Mouse (Mus musculus): ENCODE results near the gene Padi2.

Padi2 gene

DNA sequence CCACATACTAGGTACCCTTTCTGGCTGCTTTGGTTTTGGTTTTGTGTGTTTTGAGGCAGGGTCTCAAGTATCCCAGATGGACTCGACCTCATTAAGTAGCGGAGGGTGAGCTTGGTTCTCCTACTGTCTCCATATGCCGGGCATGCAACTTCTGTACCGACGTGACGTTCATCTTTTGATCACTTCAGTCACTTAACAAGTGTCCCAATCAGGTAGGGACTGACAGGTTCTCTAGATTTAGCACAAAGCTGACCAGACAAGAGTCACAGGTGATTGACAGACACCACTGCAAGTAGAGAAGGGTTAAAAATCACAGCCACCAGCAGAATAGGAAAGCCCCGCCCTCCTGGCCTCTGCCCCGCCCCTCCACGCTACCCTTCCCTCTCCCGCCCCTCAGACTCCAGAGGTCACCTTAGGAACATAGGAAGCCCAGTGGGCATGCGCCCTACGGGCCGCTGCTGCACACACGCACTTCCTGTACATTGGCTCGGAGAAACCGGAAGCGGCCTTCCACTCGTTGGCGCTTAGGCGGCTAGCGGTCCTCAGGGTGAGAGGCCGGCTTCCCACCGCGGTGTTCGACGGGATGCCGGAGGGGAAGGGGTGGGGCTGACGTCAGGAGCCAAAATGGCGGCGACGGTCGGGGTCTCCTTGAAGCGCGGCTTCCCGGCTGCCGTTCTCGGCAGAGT lies 54.8 kb downstream of the Padi2 start, which contains the start of gene Sdhb:
Gene Sdhb, plus strand, starts transcription at position 423 of the 686 bp plus-strand sequence.
- DNase-seq: peak; percentile 95 to 97

DNA sequence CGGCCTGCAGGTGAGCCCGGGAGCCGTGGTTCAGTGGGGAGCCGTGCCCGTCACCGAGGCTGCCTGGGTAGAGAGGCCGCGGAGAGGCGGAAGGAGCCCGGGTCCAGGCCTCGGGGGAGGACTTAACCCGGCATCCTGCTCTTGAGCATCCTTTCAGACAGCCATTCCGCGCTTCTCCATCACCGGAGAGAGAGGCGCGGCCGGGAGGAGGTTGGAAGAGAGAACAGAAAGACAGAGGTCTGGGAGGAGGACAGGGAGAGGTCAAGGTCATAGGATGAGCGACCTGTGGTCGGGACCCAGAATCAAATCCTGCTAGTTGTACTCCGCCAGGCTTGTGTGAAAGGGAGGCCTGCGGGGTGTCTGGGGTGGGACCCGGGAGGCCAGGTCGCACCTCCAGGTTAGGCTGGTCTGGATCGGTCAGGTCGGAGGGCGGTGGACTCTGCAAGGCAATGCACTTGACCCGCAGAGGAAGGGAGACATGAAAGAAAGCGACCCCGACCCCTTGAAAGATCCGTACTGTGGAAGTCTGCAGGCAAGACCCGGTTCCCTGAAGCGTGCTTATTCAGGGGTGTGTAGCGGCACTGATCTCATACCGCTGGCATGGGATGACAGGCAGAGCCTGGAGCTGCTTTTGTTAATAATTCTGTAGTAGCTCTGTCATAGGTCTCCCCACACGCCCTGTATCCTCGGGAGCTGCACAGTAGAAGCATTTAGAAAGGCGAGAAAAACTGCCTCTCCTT lies 55.5 kb downstream of the Padi2 start:
- peak in 1 of 2 experiments; percentile 39 for DNase-seq

DNA sequence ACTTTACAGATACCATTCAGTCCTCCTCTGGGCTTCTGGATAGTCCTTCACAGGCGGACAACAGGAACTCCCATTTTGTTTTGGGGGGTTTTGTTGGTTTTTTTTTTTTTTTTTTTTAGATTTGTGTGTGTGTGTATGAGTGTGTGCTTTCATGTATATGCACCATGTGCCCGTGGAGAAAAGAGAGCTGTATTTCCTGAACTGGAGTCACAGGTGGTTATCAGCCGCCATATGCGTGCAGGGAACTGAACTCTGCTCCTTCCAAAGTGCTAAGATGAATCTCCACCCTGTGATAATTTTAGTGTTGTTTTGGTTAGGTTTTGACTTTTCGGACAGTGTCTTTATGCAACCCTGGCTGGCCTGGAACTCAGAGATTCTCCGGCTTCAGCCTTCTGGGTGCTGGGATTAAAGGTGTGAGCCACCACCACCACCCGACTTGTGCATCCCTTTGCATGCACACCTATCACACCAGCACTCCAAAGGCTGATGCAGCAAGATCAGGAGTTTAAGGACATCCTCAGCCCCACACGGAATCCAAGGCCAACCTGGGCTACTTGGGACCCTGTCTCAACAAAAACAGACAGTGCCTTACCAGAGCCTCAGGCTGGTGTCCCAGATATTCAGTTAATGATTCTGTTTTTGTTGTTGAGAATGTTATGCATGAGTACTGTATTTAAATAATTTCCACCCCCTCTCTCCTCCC lies 56.2 kb downstream of the Padi2 start:
- DNase-seq: no peak

DNA sequence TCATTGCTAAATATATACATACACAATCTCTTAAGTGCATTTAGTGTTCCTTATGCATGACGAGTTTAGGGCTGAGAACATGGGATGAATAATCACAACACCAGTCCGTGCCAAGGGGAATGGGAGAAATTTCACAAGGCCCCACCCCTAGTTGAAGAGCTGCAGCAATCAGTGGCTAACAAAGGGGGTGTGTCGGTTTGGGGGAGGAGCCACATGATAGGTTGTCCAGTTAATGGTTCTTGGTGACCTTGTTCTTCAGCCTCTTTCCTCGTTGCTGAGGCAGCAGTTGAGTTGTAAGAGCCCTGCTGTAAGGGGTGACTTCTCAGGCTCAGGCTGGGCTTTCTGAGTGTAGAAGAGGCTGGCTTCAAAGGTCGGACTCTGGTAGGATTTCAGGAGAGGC lies 56.8 kb downstream of the Padi2 start:
- no peak for DNase-seq

DNA sequence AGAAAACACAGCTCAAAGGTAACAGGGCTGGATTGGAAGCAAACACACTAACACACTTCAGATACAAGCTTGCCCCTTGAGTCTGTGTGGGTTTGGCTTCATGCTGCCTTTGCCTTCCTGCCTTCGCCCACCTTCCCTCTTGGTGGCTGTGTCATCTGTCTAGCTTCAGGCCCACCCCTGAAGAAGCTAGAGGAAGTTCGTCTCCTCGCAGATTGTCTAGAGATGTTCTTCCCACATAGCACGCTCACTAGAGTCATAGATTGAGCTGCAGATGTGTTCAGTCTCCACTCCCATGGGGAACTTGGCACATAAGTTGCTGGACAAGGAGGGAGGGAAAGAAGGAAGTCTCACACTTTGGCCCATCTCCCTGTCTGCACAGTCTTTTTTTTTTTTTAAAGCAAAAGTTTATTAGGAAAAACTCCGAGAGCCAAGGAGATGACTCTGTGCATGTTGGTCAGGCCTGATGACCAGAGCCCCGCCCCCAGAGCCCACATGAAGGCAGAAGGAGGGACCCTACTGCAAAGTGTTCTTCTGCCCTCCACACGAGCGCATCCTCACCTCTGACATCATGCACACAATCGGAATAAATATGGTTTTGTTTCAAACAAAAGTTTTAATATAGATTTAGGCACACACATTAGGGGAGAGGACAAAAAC lies 57.9 kb downstream of the Padi2 start:
- no peak for DNase-seq

DNA sequence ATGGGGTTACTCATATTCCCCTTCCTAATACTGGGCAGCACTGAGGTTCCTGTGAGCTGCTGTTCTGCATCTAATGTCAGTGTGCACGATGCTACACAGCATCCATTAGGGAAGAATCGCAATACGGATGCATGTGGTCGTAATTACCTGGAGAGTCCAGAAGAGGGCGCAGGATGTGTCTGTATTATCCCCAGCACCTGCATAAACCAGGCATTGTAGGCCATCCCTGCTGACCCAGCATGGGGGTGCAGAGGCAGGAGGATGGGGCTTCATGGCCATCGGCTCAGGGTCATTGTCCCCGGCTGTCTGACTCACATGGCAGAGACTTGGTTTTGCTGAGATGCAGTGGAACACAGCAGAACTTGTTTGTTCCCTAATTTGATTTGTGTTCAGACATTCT lies 58.5 kb downstream of the Padi2 start:
- peak; percentile 78 to 84 for DNase-seq

DNA sequence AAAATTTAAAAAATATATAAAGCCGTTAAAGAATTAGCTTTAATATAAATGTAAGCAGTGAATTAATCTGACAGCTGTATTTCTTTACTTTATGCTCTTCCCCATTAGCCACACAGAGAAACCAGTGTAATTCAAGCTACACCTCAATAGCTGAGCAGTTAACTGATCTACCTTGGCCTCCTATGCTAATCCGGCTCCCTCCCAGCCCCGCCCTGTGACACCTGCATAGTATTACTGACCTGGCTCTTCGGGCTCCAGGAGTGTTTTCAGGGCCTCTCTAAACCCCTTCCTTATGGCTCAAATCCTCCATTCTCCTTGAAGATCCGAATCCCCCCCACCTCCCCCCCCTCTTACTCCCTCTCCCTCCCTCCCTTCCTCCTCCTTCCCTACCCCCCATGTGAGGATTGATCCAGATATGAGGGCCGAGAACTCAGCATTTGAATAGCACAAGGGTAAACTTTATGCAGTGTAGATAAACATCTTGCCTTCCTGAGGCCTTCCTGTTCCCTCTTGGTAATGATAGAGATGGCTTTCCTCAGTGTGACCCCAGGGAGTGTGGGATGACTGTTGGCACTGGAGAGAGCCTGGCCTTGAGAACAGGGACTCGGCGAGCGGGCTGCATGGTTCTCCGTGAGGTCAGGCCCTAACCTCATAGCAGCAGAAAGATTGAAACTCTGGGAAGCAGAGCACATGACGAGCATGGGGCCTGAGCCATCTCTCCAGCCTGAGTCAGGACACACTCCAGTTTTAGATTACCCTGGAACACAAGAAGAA lies 61.4 kb downstream of the Padi2 start:
- no peak for DNase-seq

DNA sequence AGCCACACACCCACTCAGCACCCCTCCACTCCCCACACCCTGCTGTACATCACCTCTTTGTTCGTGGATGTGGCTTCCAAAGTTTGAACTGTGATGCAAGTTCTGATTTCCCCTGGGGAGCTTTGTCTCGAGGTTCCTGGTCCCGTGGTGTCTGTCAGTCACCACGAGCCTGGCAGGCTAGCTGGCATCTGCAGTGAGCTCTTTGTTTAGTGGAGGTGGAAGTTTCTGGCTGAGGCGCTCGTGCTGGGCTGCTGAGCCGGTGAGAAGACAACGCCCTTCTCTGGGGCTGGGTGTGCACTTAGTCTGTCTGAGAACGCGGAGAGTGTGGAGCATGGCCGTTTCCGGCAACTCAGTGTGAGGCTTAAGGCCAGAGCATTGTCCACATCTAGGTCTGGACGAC lies 65.5 kb downstream of the Padi2 start:
- no peak for DNase-seq

DNA sequence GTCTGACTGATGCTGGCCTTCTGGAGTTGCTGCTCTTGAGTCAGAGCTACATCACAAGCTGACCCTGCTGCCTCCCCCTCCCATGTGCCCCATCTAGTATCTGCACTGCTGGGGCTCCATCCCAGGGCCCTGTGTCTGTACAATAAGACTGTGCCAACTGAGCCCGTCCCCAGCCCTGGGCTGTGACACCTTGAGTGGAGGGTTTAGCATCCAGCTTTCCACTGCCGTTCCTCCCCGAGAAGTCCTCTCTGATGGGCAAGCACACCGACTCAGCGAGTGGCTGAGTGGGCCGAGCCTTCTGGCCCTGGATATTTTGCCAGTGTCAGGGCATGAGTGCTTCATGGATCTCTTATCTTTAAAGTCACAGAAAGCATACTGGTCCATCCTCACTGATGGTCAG lies 68.3 kb downstream of the Padi2 start:
- no peak for DNase-seq

DNA sequence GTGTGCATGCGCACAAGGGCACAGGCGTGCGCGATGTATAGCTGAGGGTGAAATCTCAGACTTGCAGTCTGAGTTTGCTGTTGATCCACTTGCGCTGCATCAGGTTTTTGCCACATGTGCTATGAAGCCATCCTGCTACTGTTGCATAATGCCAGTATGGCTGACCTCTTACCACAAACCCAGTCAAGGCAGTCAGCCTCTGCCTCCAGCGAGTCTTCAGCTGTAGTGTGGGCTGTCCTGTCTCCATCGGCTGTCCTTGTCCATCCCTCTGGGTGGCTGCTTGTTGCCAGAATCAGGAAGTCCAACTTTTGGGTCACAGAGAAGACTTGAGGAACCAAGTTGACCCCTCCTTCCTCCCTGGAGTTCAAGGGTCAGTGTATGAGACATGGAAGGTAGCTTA lies 69.2 kb downstream of the Padi2 start:
- DNase-seq: no peak

DNA sequence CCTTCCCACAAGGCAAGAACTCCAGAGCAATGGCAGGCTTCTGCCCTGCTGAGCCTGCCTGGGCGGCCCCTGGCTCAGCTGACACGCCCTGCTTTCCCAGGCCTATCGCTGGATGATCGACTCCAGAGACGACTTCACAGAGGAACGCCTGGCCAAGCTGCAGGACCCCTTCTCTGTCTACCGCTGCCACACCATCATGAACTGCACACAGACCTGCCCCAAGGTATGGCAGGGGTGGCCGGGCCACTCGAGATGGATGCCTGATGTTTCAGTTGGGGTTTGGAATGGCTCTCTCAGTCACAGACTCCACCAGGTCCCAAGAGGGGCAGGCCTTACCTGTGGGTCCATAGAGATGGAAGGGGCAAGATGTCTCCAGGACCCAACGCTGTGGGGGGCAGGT lies 71.1 kb downstream of the Padi2 start:
- no peak for DNase-seq

DNA sequence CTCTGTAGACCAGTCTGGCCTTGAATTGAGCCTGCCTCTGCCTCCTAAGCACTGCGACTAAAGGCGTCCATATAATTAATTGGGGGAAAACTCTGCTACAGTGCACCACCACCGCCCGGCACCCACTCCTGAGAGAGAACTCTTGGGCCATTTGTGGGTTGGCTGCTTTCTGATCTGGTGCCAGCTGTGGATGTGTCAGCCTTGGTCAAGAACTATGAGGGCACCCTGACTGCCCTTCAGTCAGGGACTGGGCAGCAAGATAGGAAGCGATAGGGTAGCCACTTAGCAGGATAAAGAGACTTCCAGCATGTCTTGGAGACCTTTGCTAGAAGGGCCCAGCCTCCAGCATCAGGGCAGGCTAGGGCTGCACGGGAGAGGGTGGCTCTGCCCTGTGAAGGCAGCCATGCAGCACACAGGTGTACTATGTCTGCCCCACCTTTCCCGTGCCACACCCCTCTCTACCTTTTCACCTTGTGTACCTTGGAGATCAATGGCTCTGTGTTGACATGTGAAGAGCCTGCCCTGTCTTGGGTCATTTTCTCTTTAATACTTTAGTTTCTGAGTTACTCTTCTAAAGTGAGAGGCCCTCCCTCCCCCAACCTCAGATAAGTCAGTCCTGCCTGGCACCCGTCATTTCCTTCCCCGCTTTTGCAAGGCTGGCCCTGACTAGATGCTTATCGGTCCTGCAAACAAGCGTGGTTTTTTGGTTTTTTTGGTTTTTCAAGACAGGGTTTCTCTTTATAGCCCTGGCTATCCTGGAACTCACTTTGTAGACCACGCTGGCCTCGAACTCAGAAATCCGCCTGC lies 71.9 kb downstream of the Padi2 start:
- no peak for DNase-seq

DNA sequence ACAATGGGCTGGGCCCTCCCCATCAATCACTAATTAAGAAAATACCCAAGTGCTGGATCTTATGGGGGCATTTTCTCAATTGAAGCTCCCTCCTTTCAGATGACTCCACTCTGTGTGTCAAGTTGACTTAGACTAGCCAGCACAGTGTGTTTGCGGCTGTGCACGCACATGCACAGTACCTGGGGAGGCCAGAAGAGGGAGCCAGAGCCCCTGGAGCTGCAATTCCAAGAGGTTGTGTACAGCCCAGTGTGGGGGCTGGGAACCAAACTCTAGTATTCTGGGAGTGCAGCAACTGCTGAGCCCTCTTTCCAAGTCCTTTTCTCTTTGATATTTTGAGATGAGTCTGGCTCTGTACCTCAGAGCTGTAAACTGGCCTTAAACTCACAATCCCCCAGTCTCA lies 75.5 kb downstream of the Padi2 start:
- DNase-seq: no peak

DNA sequence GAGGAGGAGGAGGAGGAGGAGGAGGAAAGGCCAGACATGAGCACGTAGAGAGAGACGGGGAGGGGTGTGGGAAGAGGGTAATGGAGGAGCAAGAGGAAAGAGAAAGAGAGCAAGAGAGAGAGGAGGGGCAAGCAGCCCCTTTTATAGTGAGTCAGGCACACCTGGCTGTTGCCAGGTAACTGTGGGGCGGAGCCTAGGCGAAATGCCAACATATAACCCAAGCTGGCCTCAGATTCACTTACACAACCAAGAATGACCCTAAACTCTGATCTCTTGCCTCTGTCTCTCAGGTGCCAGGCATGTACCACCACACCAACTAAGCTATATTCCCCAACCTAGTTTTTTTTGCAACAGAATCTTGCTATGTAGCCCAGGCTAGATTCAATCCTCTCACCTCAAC lies 76.7 kb downstream of the Padi2 start:
- DNase-seq: no peak

DNA sequence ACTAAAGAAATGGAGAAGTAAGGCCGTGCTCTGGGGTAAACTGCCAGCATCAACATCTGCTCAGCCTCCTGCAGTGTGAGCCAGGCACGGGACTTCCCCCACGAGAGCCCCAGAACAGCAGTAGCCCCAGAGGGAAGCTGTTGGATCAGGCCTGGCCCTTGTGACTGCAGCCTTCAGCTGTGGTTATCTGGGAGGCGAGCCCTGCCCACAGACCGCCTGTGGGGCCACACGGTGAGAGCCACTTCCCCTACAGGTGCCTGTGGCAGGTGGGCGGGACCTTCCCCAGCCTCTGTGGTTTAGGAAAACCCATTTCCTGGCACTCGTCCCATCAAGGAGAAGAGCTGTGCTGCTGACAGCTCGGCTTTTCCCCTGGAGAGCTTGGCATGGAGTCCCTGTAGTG lies 77.3 kb downstream of the Padi2 start:
- no peak for DNase-seq

DNA sequence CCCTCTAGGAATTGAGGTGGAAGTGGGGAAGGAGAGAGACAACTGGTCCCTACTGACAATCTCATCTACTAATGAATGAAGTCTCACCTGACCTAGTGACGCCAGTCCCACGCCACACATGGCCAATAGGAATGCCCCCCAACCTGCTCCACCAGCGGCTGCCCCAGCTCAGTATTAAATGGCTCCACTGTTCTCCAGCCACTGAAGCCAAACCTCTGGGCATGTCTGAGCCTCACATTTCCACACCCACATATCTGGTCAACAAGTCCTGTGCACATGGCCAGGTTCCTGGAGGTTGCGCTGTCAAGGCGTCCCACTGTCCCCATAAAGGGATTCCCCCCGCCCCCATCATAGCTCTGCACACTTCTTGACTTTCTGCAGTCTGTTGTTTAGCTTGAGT lies 78.4 kb downstream of the Padi2 start:
- DNase-seq: no peak

DNA sequence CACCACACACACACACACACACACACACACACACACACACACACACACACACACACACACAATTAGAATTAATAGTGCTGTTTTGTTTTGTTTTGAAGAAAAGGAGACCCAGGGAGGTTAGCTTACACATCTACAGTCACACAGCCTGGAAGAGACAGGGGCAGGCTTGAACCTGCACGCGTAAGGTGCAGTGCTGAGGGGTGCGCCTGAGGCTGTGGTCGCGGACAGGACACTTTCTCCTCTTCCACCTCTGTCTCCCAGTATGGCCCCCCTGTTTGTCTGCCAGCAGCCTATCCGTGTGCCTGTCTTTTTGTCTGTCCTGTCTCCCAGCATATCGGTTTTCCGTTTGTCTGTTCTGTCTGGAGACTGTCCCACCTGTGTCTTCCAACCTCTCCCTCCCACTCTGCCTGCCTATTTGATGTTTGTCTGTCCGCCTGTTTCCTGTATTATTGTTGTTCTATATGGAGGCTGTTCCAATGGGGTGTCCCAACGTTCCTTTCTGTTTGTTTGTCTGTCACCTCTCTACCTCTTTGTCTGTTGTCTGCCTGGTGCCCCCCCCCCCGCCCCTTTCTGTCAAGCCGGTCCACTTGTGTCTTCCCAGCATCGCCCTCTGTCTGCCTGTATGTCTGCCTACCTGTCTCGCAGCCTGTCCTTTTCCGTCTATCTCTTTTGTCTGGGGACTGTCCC lies 80.0 kb downstream of the Padi2 start:
- no peak for DNase-seq

DNA sequence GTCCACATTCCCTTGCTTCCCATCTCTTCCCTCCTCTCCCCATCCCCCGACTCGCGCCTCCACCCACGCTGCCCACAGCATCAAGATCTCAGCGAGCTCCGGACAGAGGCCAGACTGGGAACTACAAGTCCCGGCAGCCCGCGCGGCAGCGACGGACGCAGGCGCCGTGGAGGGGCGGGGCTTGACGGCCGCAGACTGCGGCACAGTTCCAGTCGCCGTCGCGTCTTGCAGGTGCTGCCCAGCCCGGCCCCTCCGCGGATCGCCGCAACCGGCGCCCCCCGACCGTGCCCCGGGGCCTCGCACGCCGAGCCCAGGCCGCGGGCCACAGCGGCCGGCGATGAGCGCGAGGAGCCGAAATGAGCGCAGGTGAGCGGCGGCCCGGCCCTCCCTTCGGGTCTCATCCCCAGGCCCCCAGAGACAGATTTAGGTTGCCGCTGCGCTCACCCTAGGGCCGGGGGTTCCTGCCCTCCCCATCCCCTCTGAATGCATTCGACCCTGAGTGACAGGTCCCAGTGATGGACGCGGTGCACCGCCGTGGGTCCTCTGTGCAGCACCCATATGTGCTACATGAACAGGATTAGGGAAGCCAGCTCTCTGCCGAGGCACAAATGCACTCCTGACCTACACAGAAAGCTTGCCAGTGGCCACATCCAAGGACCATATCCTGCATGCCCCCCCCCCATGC lies 80.7 kb downstream of the Padi2 start, which contains the start of gene Atp13a2:
Gene Atp13a2, plus strand, starts transcription at position 163 of the 685 bp plus-strand sequence.
- peak; percentile 95 to 96 for DNase-seq

DNA sequence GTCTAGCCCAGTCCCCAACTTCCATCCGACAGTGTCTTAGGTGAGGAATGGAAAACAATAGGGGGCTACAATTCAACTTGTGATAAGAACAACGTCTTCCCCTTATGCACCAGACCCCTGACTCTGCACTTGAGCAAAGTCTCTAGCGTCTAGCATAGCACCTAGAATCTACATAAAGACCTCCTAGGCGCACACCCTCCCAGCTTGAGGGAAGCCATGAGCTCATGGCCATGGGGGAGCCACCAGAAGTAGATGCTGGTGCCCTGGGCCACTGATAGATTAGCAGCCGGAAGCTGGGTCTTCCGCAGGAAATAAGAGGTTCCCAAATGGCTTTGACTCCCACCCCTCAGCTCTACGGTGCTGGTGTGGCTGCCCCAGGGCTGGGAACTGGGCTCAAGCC lies 81.3 kb downstream of the Padi2 start:
- no peak for DNase-seq

DNA sequence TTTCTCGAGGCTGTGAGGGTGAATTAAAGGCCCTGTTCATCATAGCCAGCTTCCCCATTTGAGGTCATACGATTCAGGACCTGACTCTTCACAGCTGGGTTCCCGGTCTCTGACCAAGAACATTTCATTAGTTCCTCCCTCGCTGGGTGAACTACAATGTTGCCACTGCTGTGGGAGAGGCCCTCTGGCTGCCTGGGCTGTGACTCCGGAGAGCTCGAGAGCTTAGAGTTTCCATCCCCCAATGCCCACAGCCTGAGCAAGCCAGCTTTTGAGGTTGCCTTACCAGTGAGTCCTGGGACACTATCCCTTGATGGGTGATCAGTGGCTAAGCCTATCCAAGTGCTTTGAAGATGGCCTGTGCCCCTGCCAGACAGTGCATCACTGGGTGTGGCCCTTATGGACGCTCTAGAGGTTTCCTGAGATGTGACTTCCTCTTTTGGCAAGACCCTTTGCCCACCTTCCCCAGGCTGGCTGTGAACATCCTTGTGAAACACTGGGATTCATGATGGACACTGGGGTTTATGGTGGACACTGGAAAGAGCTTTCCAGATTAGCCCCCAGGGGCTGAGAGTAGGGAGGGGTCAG lies 82.7 kb downstream of the Padi2 start:
- no peak for DNase-seq

Measured in cerebellum, postnatal 36 days (tissue).